Mouse (Mus musculus) right cerebral cortex, postnatal 4 days (tissue): ENCODE data around the gene Gpc1.

Experiments
- DNase-seq: peaks from one replicate; pipeline ENCODE4 v3.0.0-alpha.2; 2022

Gene Gpc1

GRCm38 (mm10) chr1:92831188-92832001, at the start of gene Gpc1:
TSS of gene Gpc1 (plus strand) at chr1:92831645.
- peak; percentile 85 for DNase-seq

GRCm38 (mm10) chr1:92781862-92782261, 49.6 kb upstream of the Gpc1 start:
- no peak for DNase-seq

- no peak for DNase-seq
These were observed 48.9 kb upstream of the Gpc1 start for GRCm38 (mm10) chr1:92782587-92782986.

- DNase-seq: no peak
These were observed 44.2 kb upstream of the Gpc1 start for GRCm38 (mm10) chr1:92787221-92787620.

GRCm38 (mm10) chr1:92788049-92788448, 43.4 kb upstream of the Gpc1 start:
- DNase-seq: no peak

GRCm38 (mm10) chr1:92790628-92791027, 40.8 kb upstream of the Gpc1 start:
- no peak for DNase-seq

- no peak for DNase-seq
These were observed 40.2 kb upstream of the Gpc1 start for GRCm38 (mm10) chr1:92791070-92791831.

- DNase-seq: no peak
These were observed 37.7 kb upstream of the Gpc1 start for GRCm38 (mm10) chr1:92793781-92794180.

- DNase-seq: no peak
These were observed 33.0 kb upstream of the Gpc1 start for GRCm38 (mm10) chr1:92798425-92798824.

GRCm38 (mm10) chr1:92799653-92800052, 31.8 kb upstream of the Gpc1 start:
- no peak for DNase-seq

GRCm38 (mm10) chr1:92802362-92802761, 29.1 kb upstream of the Gpc1 start:
- DNase-seq: no peak

GRCm38 (mm10) chr1:92803376-92803775, 28.1 kb upstream of the Gpc1 start:
- DNase-seq: no peak

GRCm38 (mm10) chr1:92805181-92805580, 26.3 kb upstream of the Gpc1 start:
- no peak for DNase-seq

- DNase-seq: no peak
These were observed 25.6 kb upstream of the Gpc1 start for GRCm38 (mm10) chr1:92805836-92806235.

- no peak for DNase-seq
These were observed 24.7 kb upstream of the Gpc1 start for GRCm38 (mm10) chr1:92806720-92807119.

- DNase-seq: no peak
These were observed 21.8 kb upstream of the Gpc1 start for GRCm38 (mm10) chr1:92809621-92810020.

GRCm38 (mm10) chr1:92814319-92814718, 17.1 kb upstream of the Gpc1 start:
- no peak for DNase-seq

- DNase-seq: no peak
These were observed 16.3 kb upstream of the Gpc1 start for GRCm38 (mm10) chr1:92815100-92815499.

- DNase-seq: no peak
These were observed 15.6 kb upstream of the Gpc1 start for GRCm38 (mm10) chr1:92815756-92816294.

GRCm38 (mm10) chr1:92830626-92831187, 738 bp upstream of the Gpc1 start:
- DNase-seq: no peak

GRCm38 (mm10) chr1:92832011-92833010, 866 bp downstream of the Gpc1 start:
- peak; percentile 78 for DNase-seq
